Mouse (Mus musculus) adrenal gland, postnatal 10 days (tissue): Measurements from ENCODE around the gene Slc25a39. TPM values are rescaled to one million over a fixed set of nuclear protein-coding genes. Genes with fewer than 3 reads are reported as not detected.
"Not testable (repeated sequence)": the region's sequence is repeated elsewhere in the genome, so short reads cannot be mapped to it uniquely, and the experiment has no call there.

ENCODE experiments used
- DNase-seq: peaks from one replicate; pipeline ENCODE4 v3.0.0; 2021; ENCODE audit warnings: mixed read lengths
- total RNA-seq, 2 experiments: library from RNA; stranded (reverse); gene quantifications; 2 replicates each; pipeline ENCODE4 v1.2.3; 2021

Slc25a39 gene
- total RNA-seq, 2 experiments from 2014 or later = 327 to 377 TPM

- DNase-seq = no peak
These were observed 12.5 kb downstream of the Slc25a39 start for GRCm38 (mm10) chr11:102395250-102395649.

- DNase-seq = peak; percentile 51
These were observed 13.2 kb downstream of the Slc25a39 start for GRCm38 (mm10) chr11:102394421-102395124.

DNA sequence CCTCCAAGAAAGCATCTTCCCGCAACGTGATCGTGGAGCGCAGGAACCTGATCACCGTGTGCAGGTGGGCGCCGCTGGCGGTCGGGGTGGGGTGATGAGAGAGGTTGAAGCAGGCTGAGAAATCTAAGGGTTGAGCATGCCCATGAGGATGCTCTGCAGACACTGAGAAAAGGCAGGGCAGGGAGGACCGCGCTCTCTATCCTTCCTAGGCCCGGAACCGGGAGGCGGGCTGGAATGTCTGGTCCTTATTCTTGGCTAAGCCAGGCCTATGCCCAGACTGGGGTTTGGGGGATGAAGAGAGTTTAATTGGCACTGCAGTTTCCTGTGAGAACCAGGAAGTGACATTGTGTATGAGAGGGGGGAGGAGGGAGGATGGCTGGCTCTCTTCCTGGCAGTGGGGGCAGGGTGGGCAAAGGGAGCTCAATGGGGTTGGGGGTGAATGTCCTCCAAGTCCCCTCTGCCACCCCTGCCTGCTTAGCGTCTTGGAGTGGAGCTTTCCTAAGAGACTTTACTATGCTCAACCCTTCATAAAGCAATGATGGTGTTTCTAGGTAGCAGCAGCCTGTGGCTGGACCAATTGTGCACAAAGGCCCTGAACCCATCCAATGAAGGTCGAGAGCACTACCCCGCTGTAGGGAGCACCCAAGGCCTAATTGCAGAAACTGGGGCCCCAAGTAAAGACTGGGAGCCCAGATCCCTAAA, 13.9 kb downstream of the Slc25a39 start:
- DNase-seq = peak; percentile 25

DNA sequence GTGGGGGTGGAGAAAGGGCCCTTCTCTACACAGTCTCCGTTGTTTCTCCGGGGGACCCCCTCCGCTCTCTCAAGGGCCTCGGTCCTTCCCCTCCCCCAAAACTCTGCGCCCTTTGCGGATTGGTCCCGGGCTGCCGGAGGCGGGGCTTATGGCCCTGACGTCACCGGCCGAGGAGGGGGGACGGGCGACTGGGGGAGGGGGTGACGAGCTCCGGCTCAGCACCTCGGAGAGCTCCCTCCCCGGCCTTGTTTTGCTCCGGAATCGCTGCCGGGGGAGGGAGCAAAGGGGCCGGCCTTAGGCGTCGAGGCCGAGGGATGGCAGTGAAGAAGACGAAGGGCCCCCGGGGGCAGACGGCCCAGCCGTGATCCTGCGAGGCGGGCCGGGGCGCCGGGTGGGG, 14.5 kb downstream of the Slc25a39 start, which contains the start of gene Rundc3a:
Rundc3a (plus strand) TSS at position 166 of the 397 bp plus-strand sequence.
- peak; percentile 95 for DNase-seq

- no peak for DNase-seq
These were observed 15.1 kb downstream of the Slc25a39 start for GRCm38 (mm10) chr11:102392441-102393237.

DNA sequence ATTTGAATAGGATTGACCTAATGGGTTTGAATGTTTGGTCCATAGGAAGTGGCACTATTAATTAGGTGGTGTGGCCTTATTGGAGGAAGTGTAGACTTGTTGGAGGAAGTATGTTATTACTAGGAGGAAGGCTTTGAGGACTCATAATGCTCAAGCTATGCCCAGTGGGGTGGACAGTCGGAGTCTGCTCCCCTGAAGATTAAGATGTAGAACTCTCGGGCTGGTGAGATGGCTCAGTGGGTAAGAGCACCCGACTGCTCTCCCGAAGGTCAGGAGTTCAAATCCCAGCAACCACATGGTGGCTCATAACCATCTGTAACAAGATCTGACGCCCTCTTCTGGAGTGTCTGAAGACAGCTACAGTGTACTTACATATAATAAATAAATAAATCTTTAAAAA, 18.3 kb downstream of the Slc25a39 start:
- DNase-seq = not testable (repeated sequence)

DNA sequence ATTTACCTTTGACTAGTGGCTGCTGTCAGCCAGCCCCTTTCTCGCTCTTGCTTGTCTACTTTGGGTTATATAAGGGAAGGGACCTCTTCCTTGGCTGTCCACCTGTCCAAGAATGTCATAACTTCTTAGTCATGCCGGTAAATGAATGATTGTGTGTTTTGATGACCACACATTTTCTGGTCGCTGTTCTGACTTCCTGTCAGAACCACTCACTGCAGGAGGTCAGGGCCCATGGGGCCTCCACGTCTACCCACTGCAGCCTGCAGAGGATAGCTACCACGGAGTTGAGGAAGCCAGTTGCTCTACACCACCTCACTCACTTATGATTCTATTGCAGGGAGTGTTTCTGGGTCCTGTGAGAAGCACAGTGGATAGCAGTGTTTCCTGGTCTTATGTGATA, 21.6 kb downstream of the Slc25a39 start:
- DNase-seq = no peak

- DNase-seq = no peak
These were observed 22.7 kb downstream of the Slc25a39 start for GRCm38 (mm10) chr11:102385075-102385474.

DNA sequence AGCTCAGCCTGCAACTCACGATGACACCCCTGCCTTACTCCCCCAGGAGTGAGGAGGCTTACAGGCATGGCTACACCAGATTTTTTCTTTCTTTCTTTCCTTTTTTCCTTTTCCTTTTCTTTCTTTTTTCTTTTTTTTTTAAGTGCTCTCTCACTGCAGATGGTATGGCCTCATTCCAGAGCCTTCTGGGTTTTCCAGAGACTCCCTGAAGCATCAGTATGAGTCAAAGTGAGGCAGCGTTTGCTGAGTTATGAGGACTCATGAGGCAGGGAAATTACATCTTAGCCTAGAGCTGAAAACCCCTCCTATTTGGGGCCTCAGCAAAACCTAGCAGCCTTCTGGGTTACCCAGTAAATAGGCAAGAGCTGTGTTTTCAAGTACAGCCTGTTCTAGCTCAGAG, 23.3 kb downstream of the Slc25a39 start:
- no peak for DNase-seq

DNA sequence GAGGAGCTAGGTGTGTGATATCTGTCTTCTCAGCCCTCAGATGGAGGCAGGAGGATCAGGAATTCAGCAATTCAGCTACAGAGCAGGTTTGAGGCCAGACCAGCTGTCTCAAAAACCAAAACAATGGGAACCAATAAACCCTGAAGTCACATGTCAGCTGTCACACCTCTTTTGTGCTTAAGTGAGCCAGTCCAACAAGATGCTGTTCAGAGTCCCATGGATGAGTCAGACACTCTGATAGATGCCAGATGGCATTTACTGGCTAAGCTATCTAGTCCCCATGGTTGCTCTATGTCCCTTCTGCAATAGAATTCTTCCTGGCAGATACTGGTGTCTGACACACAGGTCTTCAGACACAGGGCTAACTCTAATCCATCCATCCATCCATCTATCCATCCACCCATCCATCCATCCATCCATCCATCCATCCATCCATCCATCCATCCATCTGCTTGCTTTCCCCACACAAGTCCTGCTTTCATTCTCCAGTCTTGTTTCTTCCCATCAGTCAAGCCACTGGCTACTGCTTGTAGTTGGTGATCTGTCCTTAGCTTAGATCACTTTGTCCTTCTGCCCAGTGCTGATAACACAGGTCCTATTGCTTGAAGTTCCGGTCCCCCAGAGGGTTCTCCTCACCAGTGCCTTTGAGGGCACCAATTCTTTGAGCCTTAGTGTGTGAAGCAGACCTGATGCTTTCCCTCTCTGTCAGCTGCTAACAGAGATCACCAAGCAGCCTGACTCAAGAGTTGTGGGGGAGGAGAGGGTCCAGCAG, 24.2 kb downstream of the Slc25a39 start:
- no peak for DNase-seq

DNA sequence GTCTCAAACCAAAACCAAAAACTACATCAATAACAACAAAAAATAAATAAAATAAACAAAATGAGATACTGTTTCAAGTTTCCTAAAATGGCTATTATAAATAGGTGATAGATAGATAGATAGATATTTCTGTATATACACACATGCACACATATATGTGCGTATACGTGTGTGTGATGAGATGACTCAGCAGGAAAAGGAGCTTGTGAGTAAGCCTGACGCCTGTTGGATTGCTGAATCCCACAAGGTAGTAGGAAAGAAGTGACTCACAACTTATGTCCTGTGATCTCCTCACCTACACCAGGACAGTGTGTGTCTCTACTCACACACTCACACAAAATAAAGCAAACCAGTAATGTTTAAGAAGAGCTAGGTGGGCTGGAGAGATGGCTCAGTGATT, 25.0 kb downstream of the Slc25a39 start:
- DNase-seq = no peak

GRCm38 (mm10) chr11:102381341-102382100, 26.2 kb downstream of the Slc25a39 start:
- no peak for DNase-seq

- no peak for DNase-seq
These were observed 27.7 kb downstream of the Slc25a39 start for GRCm38 (mm10) chr11:102380091-102380490.

DNA sequence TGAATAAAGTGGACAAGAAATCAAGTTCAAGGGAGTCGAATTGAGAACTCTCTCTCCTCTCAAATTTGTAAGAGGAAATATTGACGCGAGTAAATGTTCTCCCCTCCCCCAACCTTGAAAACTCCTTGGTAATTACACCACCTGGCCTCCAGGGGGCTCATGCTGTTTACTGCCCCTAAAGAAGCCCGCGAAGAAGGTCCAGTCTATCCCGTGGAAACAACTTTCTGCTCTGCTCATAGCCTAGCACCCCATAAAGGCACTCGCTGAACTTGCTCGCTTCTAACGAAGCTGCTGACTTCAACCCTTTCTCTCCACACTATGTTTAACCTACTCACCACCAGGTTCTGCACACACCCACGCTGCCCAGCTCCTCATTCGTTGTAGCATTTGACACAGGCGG, 30.6 kb downstream of the Slc25a39 start:
- DNase-seq = no peak

DNA sequence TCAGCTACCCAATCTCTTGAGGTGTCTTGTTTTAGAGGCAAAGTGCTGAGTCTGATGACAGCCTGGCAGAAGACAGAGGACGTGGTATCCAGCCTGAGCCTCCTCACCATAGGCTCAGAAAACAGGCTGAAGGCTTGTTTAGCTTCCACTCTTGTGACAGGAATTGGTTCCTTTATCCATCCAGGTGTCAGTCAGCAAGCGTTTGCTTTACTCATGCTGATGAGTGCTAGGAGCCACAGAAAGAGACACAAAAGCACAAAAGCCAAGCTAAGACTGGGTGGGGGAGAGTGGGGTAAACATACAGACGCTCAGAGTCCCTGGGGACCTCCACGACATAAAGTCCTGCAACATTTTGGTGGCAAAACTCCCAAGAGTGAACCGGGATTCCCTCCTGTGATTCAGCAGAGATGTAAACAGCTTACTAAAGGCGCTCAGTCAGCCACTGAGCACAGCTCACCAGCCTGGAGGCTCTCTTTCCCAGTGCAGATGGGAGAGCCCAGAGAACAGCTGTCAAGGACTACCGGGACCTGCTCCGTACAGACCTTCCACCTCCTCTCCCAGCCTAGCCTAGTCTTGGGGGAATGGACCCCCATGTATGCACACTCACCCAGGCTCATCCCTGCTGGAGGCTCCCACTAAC, 31.4 kb downstream of the Slc25a39 start:
- DNase-seq = no peak

- DNase-seq = peak; percentile 87
These were observed 32.3 kb downstream of the Slc25a39 start for GRCm38 (mm10) chr11:102375196-102376173.

DNA sequence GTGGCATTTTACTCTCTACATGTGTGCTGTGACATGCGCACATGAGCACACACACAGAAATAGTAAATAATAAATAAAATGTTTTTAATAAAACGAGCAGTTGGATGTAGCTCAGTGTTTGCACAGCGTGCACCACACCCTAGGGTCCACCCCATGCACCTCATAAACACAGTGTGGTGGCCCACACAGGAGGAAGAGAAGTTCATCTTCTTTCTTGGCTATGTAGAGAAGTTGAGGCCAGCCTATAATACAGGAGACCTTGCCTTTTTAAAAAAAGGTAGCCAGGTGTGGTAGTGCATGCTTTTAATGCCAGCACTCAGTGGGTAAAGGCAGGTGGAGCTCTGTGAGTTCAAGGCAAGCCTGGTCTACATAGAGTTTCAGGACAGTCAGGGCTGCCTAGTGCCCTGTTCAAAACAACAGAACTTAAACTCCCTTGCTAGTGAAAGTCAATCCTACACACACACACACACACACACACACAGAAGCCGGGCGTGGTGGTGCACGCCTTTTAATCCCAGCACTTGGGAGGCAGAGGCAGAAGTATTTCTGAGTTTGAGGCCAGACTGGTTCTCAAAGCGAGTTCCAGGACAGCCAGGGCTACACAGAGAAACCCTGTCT, 33.5 kb downstream of the Slc25a39 start:
- DNase-seq = no peak

DNA sequence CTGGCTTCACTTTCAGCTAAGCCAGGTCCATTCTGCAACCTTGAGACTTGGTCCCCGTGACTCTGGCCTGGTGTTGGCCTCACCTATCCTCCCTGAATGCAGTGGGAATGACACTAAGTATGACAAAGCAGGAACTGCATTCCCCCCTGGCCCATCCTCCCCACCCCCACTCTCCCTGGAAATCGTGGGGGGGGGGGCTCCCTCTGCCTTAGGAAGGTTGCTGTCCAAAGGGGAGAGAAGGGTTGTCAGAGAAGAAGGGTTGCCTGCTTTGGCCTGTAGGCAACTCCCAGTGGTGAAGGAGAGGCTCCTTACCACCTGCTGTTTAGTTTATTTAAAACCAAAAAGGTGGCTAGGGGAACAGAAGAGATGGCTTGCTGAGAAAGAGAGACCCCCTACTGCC, 34.1 kb downstream of the Slc25a39 start:
- DNase-seq = no peak

DNA sequence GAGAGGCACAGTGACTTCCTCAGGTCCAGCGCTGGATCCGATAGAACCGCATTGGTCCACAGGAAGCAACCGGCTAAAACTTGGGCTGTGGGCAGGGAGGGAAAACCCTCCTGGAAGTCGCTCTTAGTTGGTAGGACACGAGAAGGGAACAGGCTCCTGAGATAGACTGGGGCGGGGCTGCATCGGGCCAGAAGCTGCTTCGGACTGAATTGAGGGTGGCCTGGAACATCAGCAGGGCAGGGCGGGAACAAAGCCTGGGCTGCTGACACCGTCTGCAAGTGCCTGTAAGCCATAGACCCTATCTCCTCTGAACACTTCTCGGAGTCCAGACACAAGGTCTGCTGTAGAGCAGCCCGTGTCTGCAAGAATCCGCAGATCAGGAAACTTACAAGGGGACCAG, 34.8 kb downstream of the Slc25a39 start:
- no peak for DNase-seq
